Mouse (Mus musculus) forebrain, embryonic 16.5 days (tissue): ENCODE measurements around the gene Dpep1. TPM values are rescaled to one million over a fixed set of nuclear protein-coding genes. Genes with fewer than 3 reads are reported as not detected.
A peak's percentile ranks its signal among the peaks of the same experiment; 100 is the strongest.
"Not testable (repeated sequence)": the region's sequence is repeated elsewhere in the genome, so short reads cannot be mapped to it uniquely, and the experiment has no call there.

ENCODE experiments used
- ATAC-seq: fragments of 200-750 bp; cut with Nextera tagmentation; 2 replicates; pipeline ENCODE4 v1.8.0; 2017; ENCODE audit warnings: mild to moderate bottlenecking, moderate library complexity
- H3K27ac ChIP-seq: fragments of 300-500 bp; sonication (generic); 2 replicates; pipeline ENCODE4 v1.5.1; 2014; ENCODE audit warnings: low read length, control low read depth
- H3K27me3 ChIP-seq: fragments of 300-500 bp; sonication (generic); replicated peaks from 2 replicates; pipeline ENCODE4 v1.6.1; 2014; ENCODE audit warnings: low read length; ENCODE audit not compliant: control insufficient read depth, insufficient read depth
- H3K36me3 ChIP-seq: fragments of 300-500 bp; sonication (generic); 2 replicates; pipeline ENCODE4 v1.6.1; 2014; ENCODE audit not compliant: control insufficient read depth, insufficient read depth
- H3K4me1 ChIP-seq: fragments of 300-500 bp; sonication (generic); replicated peaks from 2 replicates; pipeline ENCODE4 v1.6.1; 2014; ENCODE audit warnings: low read length; ENCODE audit not compliant: control insufficient read depth, insufficient read depth
- H3K4me2 ChIP-seq: fragments of 300-500 bp; sonication (generic); 2 replicates; pipeline ENCODE4 v1.6.1; 2014; ENCODE audit warnings: mild to moderate bottlenecking, low read length, control low read depth
- H3K4me3 ChIP-seq: fragments of 300-500 bp; sonication (generic); replicated peaks from 2 replicates; pipeline ENCODE4 v1.5.1; 2014; ENCODE audit warnings: mild to moderate bottlenecking, low read length, control low read depth
- H3K9ac ChIP-seq: fragments of 300-500 bp; sonication (generic); replicated peaks from 2 replicates; pipeline ENCODE4 v1.6.1; 2014; ENCODE audit warnings: low read depth, low read length, control low read depth
- H3K9me3 ChIP-seq: fragments of 300-500 bp; sonication (generic); 2 replicates; pipeline ENCODE4 v1.6.1; 2016; ENCODE audit warnings: low read length; ENCODE audit not compliant: control insufficient read depth
- WGBS: fragments of 180-500 bp; shearing (Covaris S2); extraction: QIAGEN DNeasy Blood & Tissue Kit; methylation state at CpG from one replicate; pipeline ENCODE4 v1.1.7; 2014; 5-methylcytosine and 5-hydroxymethylcytosine counted together
- polyA plus RNA-seq: library from polyadenylated mRNA; unstranded; fragments of >200 nt; fragmentation: Nextera tagmentation; extraction: Ambion mirVana; gene quantifications from 2 replicates; pipeline ENCODE4 v1.2.1, GENCODE M21; 2015

The Dpep1 gene
- polyA plus RNA-seq, 1 experiment from 2014 or later: 0.18 TPM

GRCm38 (mm10) chr8:123156070-123156773 lies 29.8 kb upstream of the Dpep1 start:
- Histone ChIP-seq H3K27me3 (no peaks in the 10 kb centered on the region), H3K9ac (no peak overlapping the region), H3K27ac (no peak overlapping the region), H3K4me1 (no peaks in the 10 kb centered on the region), H3K4me2 (no peak overlapping the region), H3K4me3 (no peak overlapping the region), H3K9me3 (no peaks in the 10 kb centered on the region), H3K36me3 (no peaks in the 10 kb centered on the region)
- 85% methylated on average over 9 of the region's 9 CpGs for WGBS
- no peak for ATAC-seq

- Histone ChIP-seq H3K4me2 (peak within 1 kb of the TSS; percentile 16; the same call in 1 of the 2 replicates), H3K9ac (no peak within 1 kb of the TSS), H3K27me3 (no peaks in the 10 kb centered on the region), H3K27ac (no peak within 1 kb of the TSS), H3K9me3 (no peaks in the 10 kb centered on the region), H3K4me3 (no peak within 1 kb of the TSS), H3K36me3 (no peaks in the 10 kb centered on the region), H3K4me1 (no peaks in the 10 kb centered on the region)
- ATAC-seq: no peak
- 34% methylated on average over 13 of the region's 13 CpGs for whole genome bisulfite sequencing
Measured at GRCm38 (mm10) chr8:123157888-123158465, 28.1 kb upstream of the Dpep1 start, which contains the start of gene Sult5a1. TSS of gene Sult5a1 (minus strand) at chr8:123158315.

DNA sequence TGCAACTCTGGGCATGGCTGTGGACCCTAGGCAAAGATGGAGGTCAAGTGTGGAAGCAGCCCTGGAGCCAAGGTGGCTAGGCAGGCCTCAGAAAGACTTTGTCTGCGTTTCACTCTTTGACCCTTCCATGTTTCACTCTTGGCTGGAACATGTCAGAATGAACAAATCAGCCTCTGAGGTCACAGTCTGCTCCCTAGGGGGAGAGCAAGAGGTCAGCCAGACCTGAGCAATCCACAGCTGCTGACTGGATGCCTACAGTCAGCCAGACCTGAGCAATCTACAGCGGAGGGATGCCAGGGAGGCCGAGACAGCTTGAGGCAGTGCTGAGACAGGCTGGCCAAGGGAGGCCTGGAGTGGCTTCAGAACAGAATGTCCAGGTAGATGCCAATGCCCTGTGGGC lies 4.7 kb upstream of the Dpep1 start:
- no peak overlapping the region for H3K9ac ChIP-seq
- no peak overlapping the region for H3K4me3 ChIP-seq
- H3K4me1 ChIP-seq: no peaks in the 10 kb centered on the region
- WGBS: 87% methylated on average over 3 of the region's 3 CpGs
- no peaks in the 10 kb centered on the region for H3K36me3 ChIP-seq
- no peak overlapping the region for H3K27ac ChIP-seq
- no peak overlapping the region for H3K4me2 ChIP-seq
- H3K9me3 ChIP-seq: peaks cover 3% of the 10 kb centered on the region; the same call in 1 of the 2 replicates
- no peaks in the 10 kb centered on the region for H3K27me3 ChIP-seq
- ATAC-seq: no peak

DNA sequence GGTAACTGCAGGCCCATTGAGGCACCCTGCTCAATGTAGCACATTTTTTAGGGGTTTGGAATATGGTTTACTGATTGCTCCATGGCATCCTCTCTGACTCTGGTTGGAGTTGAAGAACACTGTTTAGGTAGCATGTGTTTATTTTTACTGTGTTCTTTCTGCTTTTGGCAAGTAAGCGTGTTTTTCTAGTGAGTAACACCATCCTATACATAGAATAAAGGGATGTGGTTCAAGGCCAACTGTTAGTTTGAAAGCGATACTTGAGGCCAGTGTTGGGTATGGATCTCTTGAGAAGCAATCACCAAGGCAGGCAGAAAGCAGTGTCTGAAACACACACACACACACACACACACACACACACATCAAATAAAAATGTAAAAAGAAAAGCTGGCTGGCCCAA lies 2.0 kb downstream of the Dpep1 start:
- H3K4me2 ChIP-seq: no peak overlapping the region
- H3K27ac ChIP-seq: no peak overlapping the region
- no peak overlapping the region for H3K9ac ChIP-seq
- H3K9me3 ChIP-seq: no peaks in the 10 kb centered on the region
- no peak for ATAC-seq
- H3K4me1 ChIP-seq: no peaks in the 10 kb centered on the region
- H3K27me3 ChIP-seq: no peaks in the 10 kb centered on the region
- 84% methylated on average over 2 of the region's 2 CpGs for WGBS
- H3K36me3 ChIP-seq: no peaks in the 10 kb centered on the region
- H3K4me3 ChIP-seq: no peak overlapping the region

DNA sequence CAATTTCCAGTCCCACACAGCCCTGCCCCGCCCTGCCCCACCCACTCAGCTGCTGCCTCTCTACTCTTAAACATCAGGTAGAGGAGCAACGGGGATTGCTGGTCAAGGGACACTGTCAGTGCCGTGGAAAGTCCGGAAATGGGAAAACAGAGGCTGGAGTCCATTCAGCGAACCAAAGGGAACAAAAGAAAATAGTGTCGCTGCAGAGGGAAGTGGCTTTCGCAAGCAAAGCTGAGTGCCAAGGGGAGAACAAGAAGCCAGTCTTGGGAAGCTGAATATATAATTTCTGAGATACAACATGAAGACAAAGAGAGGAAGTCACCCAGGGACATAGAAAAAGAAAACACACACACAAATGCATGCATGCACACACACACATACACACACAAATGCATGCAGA lies 2.8 kb downstream of the Dpep1 start:
- Histone ChIP-seq H3K27me3 (no peaks in the 10 kb centered on the region), H3K9ac (no peak overlapping the region), H3K27ac (no peak overlapping the region), H3K9me3 (no peaks in the 10 kb centered on the region), H3K4me2 (no peak overlapping the region), H3K4me3 (no peak overlapping the region), H3K36me3 (no peaks in the 10 kb centered on the region), H3K4me1 (no peaks in the 10 kb centered on the region)
- 80% methylated on average over 7 of the region's 7 CpGs for WGBS
- no peak for ATAC-seq

DNA sequence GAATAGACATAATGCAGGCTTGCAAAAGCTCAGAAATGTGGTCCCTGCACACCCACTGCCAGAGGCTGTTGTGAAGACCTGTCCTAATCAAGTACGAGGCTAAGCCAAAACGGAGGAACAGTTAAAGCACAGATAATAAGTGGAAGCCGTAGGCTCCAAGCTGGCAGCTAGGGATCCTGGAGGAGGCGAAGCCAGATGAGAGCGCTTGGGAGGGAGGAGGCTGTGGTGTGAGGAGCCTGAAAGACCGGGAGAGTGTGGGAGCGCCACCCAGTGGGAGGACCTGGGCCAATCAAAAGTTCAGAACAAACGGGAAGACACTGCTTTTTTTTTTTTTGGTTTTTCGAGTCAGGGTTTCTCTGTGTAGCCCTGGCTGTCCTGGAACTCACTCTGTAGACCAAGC lies 4.6 kb downstream of the Dpep1 start:
- H3K9ac ChIP-seq: no peak overlapping the region
- ATAC-seq: no peak; the same call in 1 of the 2 replicates
- WGBS: 1% methylated on average over 9 of the region's 9 CpGs

DNA sequence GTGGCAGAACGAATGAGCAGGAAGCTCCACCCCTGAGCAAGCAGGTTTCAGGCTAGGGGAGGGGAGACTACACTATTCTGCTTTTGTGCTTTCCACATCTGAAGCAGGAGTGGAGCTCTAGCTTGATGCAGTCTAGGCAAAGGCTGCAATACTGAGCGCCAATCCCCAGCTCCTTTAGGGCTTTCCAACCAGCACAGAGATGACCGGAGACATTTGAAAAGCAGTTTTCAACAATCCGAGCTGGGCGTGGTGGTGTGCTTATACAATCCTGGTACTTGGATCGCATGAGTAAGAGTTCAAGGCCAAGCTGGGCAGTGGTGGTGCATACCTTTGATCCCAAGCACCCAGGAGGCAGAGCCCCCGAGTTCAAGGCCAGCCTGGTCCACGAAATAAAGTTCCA lies 5.9 kb downstream of the Dpep1 start:
- no peaks in the 10 kb centered on the region for H3K4me1 ChIP-seq
- no peaks in the 10 kb centered on the region for H3K36me3 ChIP-seq
- no peaks in the 10 kb centered on the region for H3K9me3 ChIP-seq
- no peak overlapping the region for H3K27ac ChIP-seq
- H3K27me3 ChIP-seq: no peaks in the 10 kb centered on the region
- WGBS: 55% methylated on average over 8 of the region's 8 CpGs
- H3K9ac ChIP-seq: no peak overlapping the region
- ATAC-seq: no peak
- no peak overlapping the region for H3K4me2 ChIP-seq
- H3K4me3 ChIP-seq: no peak overlapping the region

More for the DNA sequence above, 4.6 kb downstream of the Dpep1 start:
- Histone ChIP-seq H3K4me2 (no peak overlapping the region), H3K27ac (no peak overlapping the region), H3K36me3 (no peaks in the 10 kb centered on the region), H3K4me3 (no peak overlapping the region), H3K9me3 (no peaks in the 10 kb centered on the region), H3K4me1 (no peaks in the 10 kb centered on the region), H3K27me3 (no peaks in the 10 kb centered on the region)

GRCm38 (mm10) chr8:123193771-123194170 lies 7.7 kb downstream of the Dpep1 start:
- H3K4me3 ChIP-seq: no peak overlapping the region
- WGBS: 89% methylated on average over 9 of the region's 9 CpGs
- no peak overlapping the region for H3K27ac ChIP-seq
- H3K9me3 ChIP-seq: no peaks in the 10 kb centered on the region
- no peak overlapping the region for H3K9ac ChIP-seq
- ATAC-seq: no peak
- no peak overlapping the region for H3K4me2 ChIP-seq
- no peaks in the 10 kb centered on the region for H3K4me1 ChIP-seq
- no peaks in the 10 kb centered on the region for H3K27me3 ChIP-seq
- no peaks in the 10 kb centered on the region for H3K36me3 ChIP-seq

- not testable (repeated sequence) for H3K4me2 ChIP-seq, H3K9ac ChIP-seq, H3K27ac ChIP-seq, H3K36me3 ChIP-seq, ATAC-seq, H3K4me3 ChIP-seq, H3K27me3 ChIP-seq, H3K4me1 ChIP-seq, H3K9me3 ChIP-seq
- WGBS: 80% methylated on average over 5 of the region's 5 CpGs
Measured at GRCm38 (mm10) chr8:123197016-123197415, 11.0 kb downstream of the Dpep1 start.
